Mouse (Mus musculus): Measurements from ENCODE around the gene Bik. TPM values are rescaled to one million over a fixed set of nuclear protein-coding genes. Genes with fewer than 3 reads are reported as not detected.
A peak's percentile ranks its signal among the peaks of the same experiment; 100 is the strongest.

Bik gene
- polyA plus RNA-seq, 1 experiment, result not detected

DNA sequence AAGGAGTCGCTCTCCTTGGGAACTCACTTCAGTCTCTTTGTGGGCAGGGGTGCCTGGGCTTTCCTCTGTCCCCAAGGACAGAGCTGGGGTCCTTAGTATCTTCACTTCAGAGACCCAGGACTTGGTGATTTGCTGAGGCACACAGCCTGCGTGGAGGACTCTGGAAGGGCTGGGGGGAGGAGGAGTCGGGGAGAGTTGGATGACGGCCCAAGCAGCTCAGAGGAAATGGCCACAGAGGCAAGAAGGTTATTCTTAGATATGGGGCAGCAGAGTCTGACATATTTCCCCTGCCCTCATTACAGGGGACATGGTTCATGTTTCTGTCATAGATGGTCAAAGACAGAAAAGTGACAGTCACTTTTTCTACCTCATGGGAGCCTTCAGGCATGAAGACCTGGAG is 13.2 kb downstream of the Bik start:
- Histone ChIP-seq H3K4me1 (ENCODE audit: control insufficient read depth, insufficient read depth, low read length) (no peaks in the 10 kb centered on the region), H3K27ac (ENCODE audit: insufficient read depth, low read length) (no peak overlapping the region), H3K4me3 (ENCODE audit: insufficient read depth, low read length) (no peak overlapping the region)
- no peak for TF ChIP-seq POLR2A (IDR thresholded peaks at IDR 0.05; ENCODE audit: low read depth, low read length)
- no peak for TF ChIP-seq CTCF (IDR thresholded peaks at IDR 0.05; ENCODE audit: borderline replicate concordance, insufficient read depth, low read length)

DNA sequence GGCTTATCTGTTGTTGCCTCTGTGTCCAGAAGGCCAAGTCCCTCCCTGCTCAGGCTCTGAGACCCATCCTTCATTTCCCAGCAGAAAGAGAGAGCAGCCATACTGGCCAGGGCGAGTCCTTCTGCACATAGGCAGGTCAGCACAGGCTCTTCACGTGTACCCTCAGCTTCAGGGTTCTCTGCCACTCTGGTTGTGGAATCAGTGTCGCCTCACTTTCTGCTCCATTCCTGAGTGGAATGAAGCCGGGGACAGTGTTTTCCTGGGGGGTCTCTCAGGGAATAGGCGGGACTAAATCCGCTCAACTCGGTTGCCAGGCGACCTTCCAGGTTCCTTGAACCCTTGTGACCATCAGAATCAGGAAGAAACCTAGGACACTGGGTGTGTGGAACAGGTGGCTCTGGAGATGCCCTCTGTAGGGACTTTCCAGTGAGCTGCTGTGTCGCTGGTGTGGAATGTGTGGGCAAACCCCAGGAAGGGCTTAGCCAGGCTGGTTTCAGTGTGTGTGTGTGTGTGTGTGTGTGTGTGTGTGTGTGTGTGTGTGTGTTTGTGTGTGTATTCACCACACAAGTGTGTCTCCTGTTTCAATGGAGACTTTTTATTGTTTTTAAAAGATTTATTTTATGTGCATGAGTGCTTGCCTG is 15.1 kb downstream of the Bik start:
- no peaks in the 10 kb centered on the region for H3K4me1 ChIP-seq (ENCODE audit: control insufficient read depth, insufficient read depth, low read length)
- no peak overlapping the region for H3K27ac ChIP-seq (ENCODE audit: insufficient read depth, low read length)
- TF ChIP-seq CTCF (IDR thresholded peaks at IDR 0.05; ENCODE audit: borderline replicate concordance, insufficient read depth, low read length) (no peak), POLR2A (IDR thresholded peaks at IDR 0.05; ENCODE audit: low read depth, low read length) (no peak)
- H3K4me3 ChIP-seq (ENCODE audit: insufficient read depth, low read length), result no peak overlapping the region

DNA sequence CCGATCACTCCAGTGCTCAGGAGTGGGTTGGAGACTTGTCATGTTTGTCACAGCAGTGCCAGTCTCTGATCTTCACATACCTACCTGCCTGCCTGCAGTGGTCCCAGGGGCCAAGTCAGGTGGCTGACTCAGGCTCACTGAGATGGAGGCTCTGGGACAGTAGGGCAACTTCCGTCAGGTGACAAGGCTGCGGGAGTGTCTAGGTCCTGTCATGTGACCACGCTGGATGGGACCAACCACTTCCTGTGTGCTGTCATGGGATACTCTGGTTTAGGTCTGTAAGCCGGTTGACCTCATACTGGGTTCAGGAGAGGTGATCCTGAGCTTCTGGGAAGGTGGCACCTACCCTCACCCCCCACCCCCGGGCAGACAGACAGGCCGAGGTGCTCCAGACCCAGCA is 19.4 kb downstream of the Bik start:
- TF ChIP-seq POLR2A (IDR thresholded peaks at IDR 0.05; ENCODE audit: low read depth, low read length) (no peak), CTCF (IDR thresholded peaks at IDR 0.05; ENCODE audit: borderline replicate concordance, insufficient read depth, low read length) (no peak)
- no peaks in the 10 kb centered on the region for H3K4me1 ChIP-seq (ENCODE audit: control insufficient read depth, insufficient read depth, low read length)
- no peak overlapping the region for H3K4me3 ChIP-seq (ENCODE audit: insufficient read depth, low read length)
- no peak overlapping the region for H3K27ac ChIP-seq (ENCODE audit: insufficient read depth, low read length)

DNA sequence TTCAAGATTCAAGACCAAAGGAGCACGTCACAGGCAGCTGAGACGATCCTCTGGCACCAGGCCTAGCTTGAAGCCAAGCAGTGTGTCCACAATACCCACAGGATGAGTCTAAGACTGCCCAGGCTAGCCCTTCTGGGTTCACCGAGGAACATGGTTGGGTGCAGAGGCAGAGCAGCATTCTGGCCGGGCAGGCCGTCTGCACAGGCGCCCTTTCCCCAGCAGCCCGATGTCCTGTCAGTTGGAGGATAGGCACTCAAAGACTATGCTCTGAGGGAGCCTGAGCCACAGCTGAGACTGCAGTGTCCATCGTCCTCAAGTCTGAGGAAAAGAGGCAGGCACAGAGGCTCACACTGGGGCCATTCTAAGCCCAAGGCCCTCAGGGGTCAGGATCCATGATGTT is 20.5 kb downstream of the Bik start:
- TF ChIP-seq POLR2A (IDR thresholded peaks at IDR 0.05; ENCODE audit: low read depth, low read length) (no peak), CTCF (IDR thresholded peaks at IDR 0.05; ENCODE audit: borderline replicate concordance, insufficient read depth, low read length) (no peak)
- no peak overlapping the region for H3K4me3 ChIP-seq (ENCODE audit: insufficient read depth, low read length)
- H3K4me1 ChIP-seq (ENCODE audit: control insufficient read depth, insufficient read depth, low read length), result no peaks in the 10 kb centered on the region
- H3K27ac ChIP-seq (ENCODE audit: insufficient read depth, low read length), result no peak overlapping the region

DNA sequence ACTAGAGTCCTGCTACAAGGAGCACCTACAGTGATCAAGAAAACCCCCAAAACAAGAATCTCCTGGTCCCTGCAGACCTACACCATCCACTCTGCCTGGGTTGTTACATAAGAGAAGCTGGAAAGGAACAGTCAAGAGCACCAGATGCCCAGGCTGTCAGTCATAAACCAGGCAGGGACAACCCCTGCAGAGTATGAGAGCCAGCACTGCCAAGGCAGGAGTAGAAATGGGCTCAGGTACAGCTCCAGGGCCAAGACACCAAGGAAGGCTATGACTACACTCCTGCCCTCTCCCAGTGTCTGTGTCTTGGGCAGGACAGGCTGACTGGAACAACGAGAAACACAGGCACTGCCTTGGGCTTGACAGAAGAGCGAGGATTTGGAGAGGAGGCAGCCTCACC is 23.5 kb downstream of the Bik start:
- Histone ChIP-seq H3K4me1 (ENCODE audit: control insufficient read depth, insufficient read depth, low read length) (no peaks in the 10 kb centered on the region), H3K27ac (ENCODE audit: insufficient read depth, low read length) (no peak overlapping the region), H3K4me3 (ENCODE audit: insufficient read depth, low read length) (no peak overlapping the region)
- TF ChIP-seq CTCF (IDR thresholded peaks at IDR 0.05; ENCODE audit: borderline replicate concordance, insufficient read depth, low read length) (no peak), POLR2A (IDR thresholded peaks at IDR 0.05; ENCODE audit: low read depth, low read length) (no peak)

DNA sequence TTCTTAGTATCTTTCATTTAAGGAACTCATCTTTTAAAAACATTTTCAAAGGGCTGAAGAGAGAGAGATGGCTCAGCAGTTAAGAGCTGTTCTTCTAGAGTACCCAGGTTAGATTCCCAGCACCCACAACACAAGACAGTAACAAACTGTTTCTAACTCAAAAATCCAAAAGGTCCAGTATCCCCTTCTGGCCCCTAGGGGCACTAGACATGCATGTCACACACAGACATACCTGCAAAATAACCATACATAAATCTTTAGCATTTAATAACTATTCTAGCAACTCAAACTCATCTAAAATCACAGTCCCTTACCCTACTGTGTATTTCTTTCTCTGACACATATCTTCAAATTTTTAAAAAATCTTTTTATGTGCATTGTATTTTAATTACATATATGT is 27.2 kb downstream of the Bik start:
- H3K4me3 ChIP-seq (ENCODE audit: insufficient read depth, low read length), result no peak overlapping the region
- no peaks in the 10 kb centered on the region for H3K4me1 ChIP-seq (ENCODE audit: control insufficient read depth, insufficient read depth, low read length)
- H3K27ac ChIP-seq (ENCODE audit: insufficient read depth, low read length), result no peak overlapping the region
- TF ChIP-seq CTCF (IDR thresholded peaks at IDR 0.05; ENCODE audit: borderline replicate concordance, insufficient read depth, low read length) (no peak), POLR2A (IDR thresholded peaks at IDR 0.05; ENCODE audit: low read depth, low read length) (no peak)

DNA sequence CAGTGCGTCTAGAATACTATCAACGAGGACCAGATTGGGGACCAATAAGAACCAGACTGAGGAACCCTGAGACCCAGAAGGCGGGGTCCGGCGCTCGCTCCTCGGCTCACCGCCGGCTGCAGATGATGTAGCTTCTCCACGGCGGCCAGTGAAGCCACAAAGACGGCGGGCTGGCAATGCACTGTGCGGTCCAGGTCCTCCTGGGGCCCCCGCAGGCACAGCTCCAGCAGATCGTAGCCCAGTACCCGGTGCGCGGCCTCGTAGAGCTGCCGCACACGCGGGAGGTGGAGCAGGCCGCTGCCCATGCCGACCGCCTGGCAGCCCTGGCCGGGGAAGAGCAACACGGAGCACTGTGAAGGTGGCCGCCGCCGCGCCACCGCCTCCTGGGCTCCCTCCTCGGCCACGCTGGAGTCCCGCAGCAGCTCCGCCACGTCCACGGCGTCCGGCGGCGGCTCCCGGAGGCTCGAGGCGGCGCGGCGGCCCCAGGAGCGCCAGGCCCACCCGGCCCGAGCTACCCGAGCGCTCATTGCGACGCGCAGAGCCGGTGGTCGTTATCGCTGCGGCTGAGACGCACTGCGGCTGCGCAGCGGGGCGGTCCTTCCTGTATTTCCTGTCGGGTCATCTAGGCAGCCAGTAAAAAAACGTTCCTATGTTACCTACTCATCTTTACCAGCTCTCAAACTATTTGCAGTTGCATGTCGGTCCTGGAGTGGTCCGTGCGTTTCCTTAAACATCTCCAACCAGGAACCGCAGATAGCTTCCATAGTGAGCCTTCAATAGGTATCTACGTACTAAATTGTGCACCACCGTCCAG is 28.7 kb downstream of the Bik start:
- Histone ChIP-seq H3K4me1 (ENCODE audit: control insufficient read depth, insufficient read depth, low read length) (no peaks in the 10 kb centered on the region), H3K4me3 (ENCODE audit: insufficient read depth, low read length) (peak overlapping the region; percentile 81), H3K27ac (ENCODE audit: insufficient read depth, low read length) (peak overlapping the region; percentile 35)
- TF ChIP-seq POLR2A (IDR thresholded peaks at IDR 0.05; ENCODE audit: low read depth, low read length), result peak; percentile 88
- TF ChIP-seq CTCF (IDR thresholded peaks at IDR 0.05; ENCODE audit: borderline replicate concordance, insufficient read depth, low read length), result no peak

DNA sequence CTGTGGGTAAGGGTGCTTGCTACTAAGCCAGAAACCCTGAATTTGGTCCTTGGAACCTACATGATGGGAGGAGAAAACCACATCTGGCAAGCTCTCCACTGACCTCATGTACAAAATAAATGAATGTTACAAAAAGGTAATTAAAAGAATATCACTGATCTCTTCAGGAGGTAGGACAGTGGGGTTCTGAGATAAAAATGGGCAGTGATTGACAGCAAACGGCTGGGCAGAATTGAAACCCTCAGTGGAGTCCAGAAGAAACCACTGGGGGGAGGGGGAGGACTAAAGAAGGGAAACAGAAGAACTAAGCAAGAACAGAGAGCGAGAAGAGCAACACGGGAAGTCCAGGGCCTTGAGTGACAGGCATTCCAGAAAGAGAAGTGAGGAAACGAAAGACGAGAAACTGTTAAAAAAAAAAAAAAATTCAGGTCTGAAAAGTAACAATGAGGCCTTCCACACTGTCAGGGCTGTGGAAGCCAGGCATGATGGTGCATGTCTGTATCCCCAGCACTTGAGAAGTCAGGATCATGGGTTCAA is 34.3 kb downstream of the Bik start:
- Histone ChIP-seq H3K4me1 (ENCODE audit: control insufficient read depth, insufficient read depth, low read length) (peaks cover 8% of the 10 kb centered on the region), H3K27ac (ENCODE audit: insufficient read depth, low read length) (no peak overlapping the region), H3K4me3 (ENCODE audit: insufficient read depth, low read length) (no peak overlapping the region)
- TF ChIP-seq CTCF (IDR thresholded peaks at IDR 0.05; ENCODE audit: borderline replicate concordance, insufficient read depth, low read length), result no peak
- TF ChIP-seq POLR2A (IDR thresholded peaks at IDR 0.05; ENCODE audit: low read depth, low read length), result no peak

DNA sequence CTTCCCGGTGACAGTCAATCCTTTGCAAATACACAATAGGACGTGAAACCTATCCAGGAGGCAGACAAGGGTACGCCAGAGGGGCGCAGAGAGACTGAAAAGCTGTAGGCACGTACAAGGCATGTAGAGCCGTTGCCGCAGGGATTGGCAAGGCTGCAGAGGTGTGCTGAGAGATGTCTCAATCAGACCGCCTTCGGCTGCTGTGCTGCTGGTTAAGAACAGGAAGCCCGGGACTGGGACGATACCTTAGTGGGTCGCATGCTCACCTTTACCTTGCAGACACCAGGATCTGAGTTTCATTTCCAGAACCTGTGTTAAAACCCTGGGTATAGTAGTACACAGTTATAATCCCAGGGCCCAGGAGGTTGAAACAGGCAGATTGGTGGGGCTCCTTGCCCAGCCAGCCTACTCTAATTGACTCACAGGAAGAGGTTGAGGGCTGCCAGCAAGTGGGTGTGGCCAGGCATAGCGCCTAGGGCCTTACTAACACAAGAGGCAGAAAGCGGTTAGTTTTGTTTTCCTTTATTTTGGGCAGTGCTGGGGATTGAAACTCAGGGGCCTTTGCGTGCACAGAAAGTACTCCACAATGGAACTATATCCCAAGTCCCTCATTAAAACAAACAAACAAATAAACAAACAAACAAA is 36.1 kb downstream of the Bik start:
- Histone ChIP-seq H3K4me3 (ENCODE audit: insufficient read depth, low read length) (no peak overlapping the region; the same call in 1 of the 2 replicates), H3K27ac (ENCODE audit: insufficient read depth, low read length) (peak overlapping the region; percentile 55), H3K4me1 (ENCODE audit: control insufficient read depth, insufficient read depth, low read length) (peaks cover 10% of the 10 kb centered on the region)
- TF ChIP-seq POLR2A (IDR thresholded peaks at IDR 0.05; ENCODE audit: low read depth, low read length) (no peak; the same call in 1 of the 2 replicates), CTCF (IDR thresholded peaks at IDR 0.05; ENCODE audit: borderline replicate concordance, insufficient read depth, low read length) (no peak)

All from embryonic fibroblast, embryonic 13.5 days (primary cell).